Mouse (Mus musculus) hindbrain, embryonic 14.5 days (tissue): ENCODE measurements around the gene Olig2. TPM values are rescaled to one million over a fixed set of nuclear protein-coding genes. Genes with fewer than 3 reads are reported as not detected.

Experiments
- ATAC-seq: fragments of 200-750 bp; cut with Nextera tagmentation; 2 replicates; pipeline ENCODE4 v1.8.0; 2017; ENCODE audit warnings: moderate number of reproducible peaks, mild to moderate bottlenecking, moderate TSS enrichment, moderate library complexity; ENCODE audit not compliant: low FRiP score
- DNase-seq: peaks from one replicate; pipeline ENCODE4 v3.0.0-alpha.2; 2015; ENCODE audit warnings: low spot score
- H3K27ac ChIP-seq: fragments of 300-500 bp; sonication (generic); 2 replicates; pipeline ENCODE4 v1.5.1; 2014; ENCODE audit warnings: mild to moderate bottlenecking, moderate library complexity
- H3K27me3 ChIP-seq: fragments of 300-500 bp; sonication (generic); 2 replicates; pipeline ENCODE4 v1.6.1; 2014; ENCODE audit warnings: mild to moderate bottlenecking, low read length, mixed read lengths; ENCODE audit not compliant: control insufficient read depth, insufficient read depth
- H3K36me3 ChIP-seq: fragments of 300-500 bp; sonication (generic); replicated peaks from 2 replicates; pipeline ENCODE4 v1.6.1; 2014; ENCODE audit not compliant: control insufficient read depth, insufficient read depth
- H3K4me1 ChIP-seq: fragments of 300-500 bp; sonication (generic); replicated peaks from 2 replicates; pipeline ENCODE4 v1.6.1; 2014; ENCODE audit warnings: antibody characterized with exemption, low read length, mixed read lengths; ENCODE audit not compliant: control insufficient read depth, insufficient read depth
- H3K4me2 ChIP-seq: fragments of 300-500 bp; sonication (generic); replicated peaks from 2 replicates; pipeline ENCODE4 v1.6.1; 2014; ENCODE audit warnings: mild to moderate bottlenecking, moderate library complexity
- H3K4me3 ChIP-seq: fragments of 300-500 bp; sonication (generic); replicated peaks from 2 replicates; pipeline ENCODE4 v1.5.1; 2014; ENCODE audit warnings: mild to moderate bottlenecking, low read length
- H3K9ac ChIP-seq: fragments of 300-500 bp; sonication (generic); 2 replicates; pipeline ENCODE4 v1.6.1; 2014
- H3K9me3 ChIP-seq: fragments of 300-500 bp; sonication (generic); 2 replicates; pipeline ENCODE4 v1.6.1; 2016; ENCODE audit warnings: low read length; ENCODE audit not compliant: control insufficient read depth
- WGBS: fragments of 180-500 bp; shearing (Covaris S2); extraction: QIAGEN DNeasy Blood & Tissue Kit; methylation state at CpG from one replicate; pipeline ENCODE4 v1.1.7; 2014; 5-methylcytosine and 5-hydroxymethylcytosine counted together
- polyA plus RNA-seq: library from polyadenylated mRNA; unstranded; fragments of >200 nt; fragmentation: Nextera tagmentation; extraction: Ambion mirVana; gene quantifications from 2 replicates; pipeline ENCODE4 v1.2.1, GENCODE M21; 2014

Olig2 gene
- polyA plus RNA-seq, 1 experiment from 2014 or later = 10.9 TPM

DNA sequence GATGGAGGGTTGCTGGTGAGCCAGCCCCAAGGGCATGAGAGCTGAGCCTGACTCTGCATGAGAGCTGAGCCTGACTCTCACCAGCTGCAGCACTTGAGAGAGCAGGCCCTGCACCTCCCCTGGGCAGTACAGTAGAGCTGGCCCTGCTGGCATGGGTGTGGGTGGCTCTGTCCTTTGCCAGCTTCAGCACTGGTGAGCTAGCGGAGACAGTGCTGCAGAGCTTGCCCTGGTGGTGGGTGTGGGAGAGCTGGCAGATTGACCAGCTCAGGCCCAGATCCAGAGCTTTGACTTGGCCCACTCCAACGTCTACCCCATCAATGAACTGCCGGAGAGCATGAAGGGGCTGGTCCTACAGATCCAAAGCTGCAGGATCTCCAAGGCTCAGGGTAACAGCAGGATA is 22.3 kb upstream of the Olig2 start:
- H3K4me1 ChIP-seq = no peaks in the 10 kb centered on the region

DNA sequence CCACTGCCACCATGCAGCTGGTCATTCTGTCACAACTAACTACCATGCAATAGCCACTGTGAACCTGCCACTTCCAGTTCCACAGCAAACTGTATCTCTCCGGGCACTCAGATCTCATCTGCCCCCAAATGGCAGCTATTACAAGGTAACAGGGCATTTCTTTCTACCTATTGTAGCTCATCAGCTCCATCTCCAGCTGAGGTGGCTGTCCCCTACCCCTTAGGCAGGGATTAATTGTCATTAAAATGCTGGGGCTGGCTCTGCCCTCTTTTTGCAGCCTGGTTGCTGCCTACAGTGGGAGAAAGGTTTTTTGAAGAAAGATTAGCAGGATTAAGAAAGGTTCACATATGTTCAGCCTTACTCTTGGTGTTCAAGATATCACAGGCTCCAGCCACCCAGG is 18.9 kb upstream of the Olig2 start:
- Histone ChIP-seq H3K27me3 (peaks cover 84% of the 10 kb centered on the region), H3K9ac (no peak overlapping the region), H3K4me3 (no peak overlapping the region), H3K36me3 (no peaks in the 10 kb centered on the region), H3K4me1 (no peaks in the 10 kb centered on the region), H3K9me3 (0 out of 2 replicates have a peak, but pooled peaks cover 5% of the 10 kb centered on the region), H3K4me2 (no peak overlapping the region), H3K27ac (no peak overlapping the region)
- WGBS = 56% methylated on average over 1 of the region's 1 CpGs
- DNase-seq = no peak
- ATAC-seq = no peak

More for the DNA sequence above, 22.3 kb upstream of the Olig2 start:
- Histone ChIP-seq H3K27me3 (peaks cover 74% of the 10 kb centered on the region), H3K4me2 (no peak overlapping the region), H3K27ac (no peak overlapping the region), H3K9me3 (peaks cover 5% of the 10 kb centered on the region; the same call in 1 of the 2 replicates), H3K36me3 (no peaks in the 10 kb centered on the region), H3K9ac (no peak overlapping the region), H3K4me3 (no peak overlapping the region)
- DNase-seq (no peak), ATAC-seq (no peak)
- 81% methylated on average over 3 of the region's 3 CpGs for WGBS

DNA sequence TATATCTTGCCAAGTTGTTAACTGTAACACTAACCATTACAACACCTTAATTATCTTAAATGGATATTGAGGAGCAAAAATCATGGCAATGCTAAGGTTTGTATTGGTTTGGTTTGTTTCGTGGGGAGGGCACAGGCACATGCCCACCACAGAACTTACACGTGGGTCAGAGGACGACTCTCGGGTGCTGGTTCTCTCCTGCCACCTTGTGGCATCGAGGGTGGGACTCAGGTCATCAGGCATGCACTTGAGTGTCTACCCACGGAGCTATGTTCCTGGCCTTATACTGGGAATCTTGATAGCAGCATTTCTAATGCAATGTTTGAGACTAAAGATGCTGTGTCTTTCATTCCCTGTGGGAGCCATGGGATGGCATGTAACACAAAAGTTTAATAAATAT is 8.2 kb upstream of the Olig2 start:
- 44% methylated on average over 6 of the region's 6 CpGs for WGBS
- Histone ChIP-seq H3K27me3 (peaks cover 100% of the 10 kb centered on the region), H3K9me3 (peaks cover 6% of the 10 kb centered on the region; the same call in 1 of the 2 replicates), H3K4me2 (no peak overlapping the region), H3K36me3 (no peaks in the 10 kb centered on the region), H3K9ac (no peak overlapping the region), H3K4me3 (no peak overlapping the region), H3K4me1 (peaks cover under 1% of the 10 kb centered on the region), H3K27ac (no peak overlapping the region)
- no peak for DNase-seq
- ATAC-seq = no peak

DNA sequence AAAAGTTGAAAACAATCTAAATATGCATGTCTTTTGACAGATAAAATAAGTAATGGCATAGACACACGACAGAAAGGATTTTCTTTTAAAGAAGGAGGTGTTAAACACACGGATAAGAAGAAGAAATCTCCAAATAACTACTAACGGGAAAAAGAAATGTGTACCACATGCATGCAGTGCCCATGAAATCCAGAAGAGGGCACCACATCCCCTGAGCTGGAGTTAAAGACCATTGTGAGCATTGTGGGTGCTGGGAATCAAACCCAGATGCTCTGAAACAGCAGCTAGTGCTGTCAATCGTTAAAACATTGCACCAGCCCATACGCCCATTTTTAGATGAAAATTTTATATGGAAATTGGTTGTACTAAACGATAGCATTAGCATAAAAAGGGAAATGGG is 7.3 kb upstream of the Olig2 start:
- ATAC-seq (no peak), DNase-seq (no peak)
- no peak overlapping the region for H3K27ac ChIP-seq
- no peak overlapping the region for H3K9ac ChIP-seq
- peaks cover 6% of the 10 kb centered on the region; the same call in 1 of the 2 replicates for H3K9me3 ChIP-seq
- H3K27me3 ChIP-seq = peaks cover 99% of the 10 kb centered on the region
- no peaks in the 10 kb centered on the region for H3K36me3 ChIP-seq
- H3K4me3 ChIP-seq = no peak overlapping the region
- no peaks in the 10 kb centered on the region; the same call in 1 of the 2 replicates for H3K4me1 ChIP-seq
- no peak overlapping the region for H3K4me2 ChIP-seq
- WGBS = 81% methylated on average over 6 of the region's 6 CpGs

DNA sequence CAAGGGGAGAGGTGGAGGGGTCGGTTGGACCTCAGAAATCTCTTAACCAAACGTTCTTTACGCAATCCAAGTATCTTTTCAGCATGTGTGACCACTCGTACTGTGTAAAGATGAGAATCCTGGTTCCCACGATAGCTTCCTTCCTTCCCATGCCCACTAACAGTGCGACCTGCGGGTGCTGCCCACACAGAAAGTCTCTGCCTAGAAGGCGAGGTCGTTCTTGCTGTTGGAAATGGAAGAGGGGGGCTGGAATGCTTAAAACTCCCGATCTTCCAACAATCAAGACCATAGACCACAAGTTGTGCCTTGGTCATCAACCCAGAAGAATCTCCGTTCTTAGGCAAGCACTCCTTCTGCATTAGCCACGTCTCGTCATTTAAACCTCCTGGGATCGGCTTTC is 6.0 kb upstream of the Olig2 start:
- H3K27ac ChIP-seq = no peak overlapping the region
- 14% methylated on average over 14 of the region's 14 CpGs for WGBS
- DNase-seq (no peak), ATAC-seq (no peak)
- H3K9me3 ChIP-seq = peaks cover 6% of the 10 kb centered on the region; the same call in 1 of the 2 replicates
- peaks cover 98% of the 10 kb centered on the region for H3K27me3 ChIP-seq
- no peak overlapping the region for H3K4me2 ChIP-seq
- H3K9ac ChIP-seq = no peak overlapping the region
- H3K36me3 ChIP-seq = no peaks in the 10 kb centered on the region
- no peak overlapping the region for H3K4me3 ChIP-seq
- H3K4me1 ChIP-seq = no peaks in the 10 kb centered on the region; the same call in 1 of the 2 replicates

DNA sequence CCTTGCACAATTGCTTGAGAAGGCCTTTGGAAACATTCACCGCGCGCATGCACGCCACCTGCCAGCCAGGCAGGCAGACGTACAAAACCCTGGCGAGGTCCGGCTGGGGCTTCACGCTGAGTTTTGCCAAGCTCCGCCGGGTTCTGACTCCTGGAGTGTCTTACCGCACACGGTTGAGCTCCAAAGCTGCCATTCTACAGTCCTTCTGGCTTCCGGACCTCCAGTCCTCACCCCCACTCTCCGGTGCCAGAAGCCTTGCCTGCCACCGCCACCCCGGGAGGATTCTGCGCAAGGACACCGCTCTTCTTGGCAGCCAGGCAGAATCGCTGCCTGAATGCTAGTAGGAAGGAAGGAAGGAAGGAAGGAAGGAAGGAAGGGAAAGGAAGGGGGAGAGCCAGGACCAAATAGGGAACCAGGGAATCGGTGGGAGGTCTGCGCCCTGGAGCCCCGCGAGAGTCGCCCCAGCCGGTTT is 3.0 kb upstream of the Olig2 start:
- H3K4me3 ChIP-seq = peak overlapping the region; percentile 17
- peaks cover 7% of the 10 kb centered on the region; the same call in 1 of the 2 replicates for H3K4me1 ChIP-seq
- under 1% methylated on average over 25 of the region's 25 CpGs for WGBS
- ATAC-seq = no peak
- peaks cover 3% of the 10 kb centered on the region; the same call in 1 of the 2 replicates for H3K9me3 ChIP-seq
- H3K9ac ChIP-seq = no peak overlapping the region
- peak overlapping the region; percentile 12 for H3K4me2 ChIP-seq
- H3K36me3 ChIP-seq = no peaks in the 10 kb centered on the region
- DNase-seq = no peak
- H3K27me3 ChIP-seq = peaks cover 98% of the 10 kb centered on the region
- 0 out of 2 replicates have a peak overlapping the region, but pooled peaks have one; percentile 5 for H3K27ac ChIP-seq

DNA sequence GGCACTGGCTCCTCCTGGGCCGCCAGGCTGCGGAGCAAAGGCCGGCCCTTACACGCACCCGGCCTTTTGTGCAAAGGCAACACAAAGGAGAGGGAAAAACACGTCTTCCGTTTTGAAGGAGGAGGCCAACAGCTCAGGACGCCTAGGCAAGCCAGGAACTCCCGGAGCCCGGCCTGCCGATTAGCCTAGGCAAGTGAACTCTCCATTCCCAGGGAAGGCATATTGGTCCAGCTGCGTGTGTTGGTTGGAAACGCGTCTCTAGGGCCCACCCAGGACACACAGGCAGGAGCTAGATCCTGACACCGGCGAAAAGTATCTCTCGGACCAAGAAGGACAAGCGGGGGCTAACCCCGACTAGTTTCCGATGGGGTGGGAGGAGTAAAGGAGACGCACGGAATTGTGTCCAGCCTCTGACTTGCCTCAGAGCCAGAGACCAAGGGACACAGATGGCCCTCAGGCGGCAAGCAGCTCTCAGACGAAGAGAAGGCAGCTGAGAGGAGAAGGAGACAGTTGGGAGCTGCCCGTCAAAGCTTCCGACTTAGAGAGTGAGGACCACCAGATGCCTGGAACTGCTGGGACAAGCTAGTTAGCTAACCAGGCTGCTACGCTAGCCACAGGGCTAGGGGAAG is 2.5 kb upstream of the Olig2 start:
- H3K27ac ChIP-seq = no peak overlapping the region
- DNase-seq = no peak
- under 1% methylated on average over 27 of the region's 27 CpGs for WGBS
- peaks cover 3% of the 10 kb centered on the region; the same call in 1 of the 2 replicates for H3K9me3 ChIP-seq
- H3K4me1 ChIP-seq = peaks cover 7% of the 10 kb centered on the region; the same call in 1 of the 2 replicates
- H3K4me2 ChIP-seq = peak overlapping the region; percentile 12; the same call in 1 of the 2 replicates
- peaks cover 98% of the 10 kb centered on the region for H3K27me3 ChIP-seq
- H3K4me3 ChIP-seq = 0 out of 2 replicates have a peak overlapping the region, but pooled peaks have one; percentile 17
- ATAC-seq = no peak
- H3K9ac ChIP-seq = no peak overlapping the region
- H3K36me3 ChIP-seq = no peaks in the 10 kb centered on the region

DNA sequence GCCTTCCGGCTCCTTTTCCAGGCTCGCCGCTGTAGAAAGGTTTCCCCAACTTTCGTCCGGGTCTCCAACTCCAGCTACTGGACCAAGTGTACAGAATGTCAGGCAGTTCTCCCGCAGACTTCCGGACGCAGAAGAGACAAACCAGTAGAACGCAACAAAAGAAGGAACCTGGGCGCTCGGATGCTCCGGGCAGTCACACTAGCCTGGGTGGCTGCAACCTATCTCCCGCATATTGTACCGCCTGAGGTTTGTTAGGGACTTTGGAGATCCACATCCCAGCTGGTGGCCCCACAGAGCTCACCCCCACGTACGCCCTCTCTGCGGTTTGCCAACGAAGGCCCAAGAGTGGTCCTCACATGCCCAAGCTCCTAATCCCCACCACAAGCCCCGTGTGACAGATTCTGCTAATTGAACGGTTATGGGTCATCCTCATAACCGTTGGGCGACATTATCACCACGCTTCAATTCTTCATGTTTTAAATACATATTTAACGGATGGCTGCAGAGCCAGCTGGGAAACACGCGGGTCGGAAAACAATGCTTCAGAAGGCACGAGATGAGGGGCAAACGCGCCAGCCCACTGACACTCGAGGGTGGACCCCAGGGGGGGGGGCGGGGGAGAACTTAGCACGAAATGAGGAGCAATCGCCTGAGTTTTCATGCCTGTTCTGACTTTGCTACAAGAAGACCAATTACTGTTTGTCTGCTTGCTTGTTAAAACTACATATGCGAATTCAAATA is 1.8 kb upstream of the Olig2 start:
- ATAC-seq (no peak), DNase-seq (no peak)
- H3K36me3 ChIP-seq = no peaks in the 10 kb centered on the region
- H3K27me3 ChIP-seq = peaks cover 97% of the 10 kb centered on the region
- H3K4me2 ChIP-seq = peak overlapping the region; percentile 4; the same call in 1 of the 2 replicates
- no peak overlapping the region for H3K4me3 ChIP-seq
- peaks cover 7% of the 10 kb centered on the region; the same call in 1 of the 2 replicates for H3K4me1 ChIP-seq
- WGBS = 2% methylated on average over 35 of the region's 35 CpGs
- H3K9me3 ChIP-seq = no peaks in the 10 kb centered on the region
- no peak overlapping the region for H3K9ac ChIP-seq
- H3K27ac ChIP-seq = no peak overlapping the region

DNA sequence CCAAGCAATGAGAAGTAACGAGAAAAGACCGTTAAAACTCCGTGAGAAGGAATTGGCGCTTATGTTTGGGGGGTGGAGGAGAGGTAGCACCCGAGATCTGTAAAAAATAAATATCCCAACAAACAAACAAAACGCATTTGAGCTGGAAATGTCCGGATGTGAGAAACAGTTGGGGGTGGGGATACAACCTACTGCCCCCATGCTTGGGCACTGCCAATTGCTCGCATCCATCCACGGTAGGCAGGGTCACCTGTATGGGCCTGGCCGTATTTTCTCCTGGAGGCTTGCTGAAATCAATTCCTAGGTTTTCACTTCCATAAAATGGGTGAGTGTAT is 1.2 kb upstream of the Olig2 start:
- Histone ChIP-seq H3K4me3 (no peak overlapping the region), H3K27me3 (peaks cover 97% of the 10 kb centered on the region), H3K4me2 (peak overlapping the region; percentile 4; the same call in 1 of the 2 replicates), H3K36me3 (no peaks in the 10 kb centered on the region), H3K27ac (no peak overlapping the region), H3K4me1 (peaks cover 7% of the 10 kb centered on the region; the same call in 1 of the 2 replicates), H3K9ac (no peak overlapping the region), H3K9me3 (no peaks in the 10 kb centered on the region)
- WGBS = 6% methylated on average over 10 of the region's 10 CpGs
- no peak for DNase-seq
- no peak for ATAC-seq
